Mouse (Mus musculus) bone marrow macrophage, adult 2 months (primary cell): Measurements from ENCODE around the gene Zfp978. TPM values are rescaled to one million over a fixed set of nuclear protein-coding genes. Genes with fewer than 3 reads are reported as not detected.
"Not testable (repeated sequence)": the region's sequence is repeated elsewhere in the genome, so short reads cannot be mapped to it uniquely, and the experiment has no call there.

Source experiments
- H3K27ac ChIP-seq: 2 replicates; pipeline ENCODE4 v1.5.1; 2012; ENCODE audit warnings: low read depth, low read length; ENCODE audit not compliant: insufficient read depth
- H3K4me1 ChIP-seq: 2 replicates; pipeline ENCODE4 v1.6.1; 2012; ENCODE audit warnings: low read length; ENCODE audit not compliant: control insufficient read depth, insufficient read depth
- H3K4me3 ChIP-seq: 2 replicates; pipeline ENCODE4 v1.5.1; 2012; ENCODE audit warnings: mild to moderate bottlenecking, low read length, moderate library complexity; ENCODE audit not compliant: insufficient read depth
- CTCF ChIP-seq: IDR thresholded peaks from 2 replicates; pipeline ENCODE4 v1.5.1; 2012; ENCODE audit warnings: low read depth, mild to moderate bottlenecking, low read length, moderate library complexity
- POLR2A ChIP-seq: IDR thresholded peaks from 2 replicates; pipeline ENCODE4 v1.6.1; 2012; ENCODE audit warnings: mild to moderate bottlenecking, low read depth, low read length, borderline replicate concordance
- polyA plus RNA-seq: library from polyadenylated mRNA; stranded (reverse); fragments of >200 nt; gene quantifications from 2 replicates; pipeline ENCODE4 v1.2.4, GENCODE M21; 2012; ENCODE audit not compliant: missing spikeins, insufficient read depth, insufficient read length

Zfp978 gene
- polyA plus RNA-seq, 1 experiment = not detected

DNA sequence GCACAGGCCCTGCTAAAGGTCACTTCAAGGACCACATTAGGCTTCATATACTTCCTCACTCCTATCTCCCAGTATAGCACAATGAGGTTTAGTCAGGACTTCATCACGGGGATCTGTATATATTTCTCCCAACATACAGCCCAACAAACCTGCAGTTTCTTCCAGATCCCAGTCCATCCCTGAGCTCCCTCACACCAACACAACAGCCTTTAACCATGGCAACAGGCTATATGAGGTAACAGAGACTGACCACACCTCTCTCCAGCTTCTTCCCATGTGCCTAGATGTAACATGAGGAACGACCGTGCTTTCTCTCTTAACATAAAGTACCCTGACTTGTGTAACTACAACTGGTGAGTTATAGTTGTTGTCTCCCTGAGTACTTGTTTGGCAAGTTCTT, 38.4 kb downstream of the Zfp978 start:
- H3K4me3 ChIP-seq, H3K4me1 ChIP-seq, H3K27ac ChIP-seq: not testable (repeated sequence)

DNA sequence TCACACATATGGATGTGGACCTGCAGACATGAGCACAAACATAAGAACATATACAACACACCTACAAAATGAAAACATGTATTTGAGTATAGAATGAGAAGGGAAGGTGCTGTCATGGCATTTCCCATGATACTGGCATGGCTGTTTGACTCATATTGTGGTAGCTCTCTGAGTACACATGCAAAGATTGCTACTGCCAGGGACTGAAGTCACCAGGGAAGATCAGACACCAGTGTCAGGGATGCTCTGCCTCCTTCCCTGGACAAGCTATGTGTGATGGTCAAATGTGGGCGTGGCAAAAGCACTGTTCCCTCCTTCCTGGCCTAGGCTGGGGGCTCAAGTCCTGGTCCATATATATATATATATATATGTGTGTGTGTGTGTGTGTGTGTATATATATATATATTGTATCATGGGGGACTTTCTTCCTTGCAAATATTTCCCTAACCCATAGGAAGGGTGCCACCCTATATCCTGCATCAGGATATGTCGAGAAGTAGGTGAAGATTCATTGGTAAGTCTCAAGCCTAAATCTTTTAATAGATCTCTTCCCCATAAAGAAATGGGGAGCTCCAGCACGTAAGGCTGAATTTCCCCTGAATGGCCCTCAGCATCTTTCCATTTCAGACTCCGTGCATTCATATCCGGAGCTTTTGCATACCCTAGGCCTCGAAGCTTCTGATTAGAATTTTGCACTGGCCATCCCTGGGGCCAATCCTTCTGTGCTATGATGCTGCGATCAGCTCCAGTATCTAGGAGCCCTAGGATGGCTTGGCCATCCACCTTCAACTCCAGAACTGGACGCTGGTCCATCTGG, 39.1 kb downstream of the Zfp978 start:
- H3K4me1 ChIP-seq, H3K4me3 ChIP-seq, H3K27ac ChIP-seq: not testable (repeated sequence)

DNA sequence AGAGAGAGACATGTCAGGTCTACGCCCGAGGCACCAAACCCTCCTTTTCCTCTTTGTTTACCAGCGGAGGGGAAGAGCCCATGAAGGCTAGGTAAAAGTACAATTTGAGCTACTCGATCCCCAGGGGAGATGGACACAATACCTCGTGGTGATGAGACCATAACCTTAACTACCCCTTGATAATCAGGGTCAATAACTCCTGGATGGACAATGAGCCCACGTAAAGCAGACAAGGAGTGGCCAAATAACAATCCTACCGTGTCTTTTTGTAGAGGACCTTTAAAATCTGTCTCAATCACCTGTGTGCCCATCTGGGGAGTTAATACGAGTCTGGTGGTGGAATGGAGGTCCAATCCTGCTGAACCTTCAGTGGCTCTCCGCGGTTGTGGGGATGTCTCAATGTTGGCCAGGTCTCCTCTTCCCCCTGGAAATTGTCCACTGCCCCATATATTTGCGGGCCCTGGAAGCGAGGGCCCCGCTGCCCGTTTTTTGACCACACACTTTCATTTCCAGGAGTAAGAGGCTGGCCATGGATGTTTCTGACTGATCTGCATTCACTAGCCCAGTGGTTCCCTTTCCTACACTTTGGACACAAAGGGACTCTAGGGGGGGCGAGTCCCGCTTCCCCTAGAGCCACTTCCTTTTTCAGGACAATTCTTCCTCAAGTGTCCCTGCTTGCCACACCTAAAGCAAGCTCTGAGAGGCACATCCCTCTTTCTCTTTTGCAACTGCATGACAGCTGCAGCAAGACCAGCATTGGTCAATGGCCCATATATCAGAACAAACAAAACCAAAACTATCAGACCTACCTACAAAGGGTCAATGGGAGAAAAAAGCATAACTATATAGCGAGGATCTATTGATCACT, 40.0 kb downstream of the Zfp978 start:
- H3K4me1 ChIP-seq, H3K27ac ChIP-seq, H3K4me3 ChIP-seq: not testable (repeated sequence)

- not testable (repeated sequence) for H3K27ac ChIP-seq, H3K4me3 ChIP-seq, H3K4me1 ChIP-seq
Measured at GRCm38 (mm10) chr4:147401736-147402506, 40.8 kb downstream of the Zfp978 start.

GRCm38 (mm10) chr4:147402507-147402890, 41.4 kb downstream of the Zfp978 start:
- not testable (repeated sequence) for H3K4me1 ChIP-seq, H3K27ac ChIP-seq, H3K4me3 ChIP-seq

DNA sequence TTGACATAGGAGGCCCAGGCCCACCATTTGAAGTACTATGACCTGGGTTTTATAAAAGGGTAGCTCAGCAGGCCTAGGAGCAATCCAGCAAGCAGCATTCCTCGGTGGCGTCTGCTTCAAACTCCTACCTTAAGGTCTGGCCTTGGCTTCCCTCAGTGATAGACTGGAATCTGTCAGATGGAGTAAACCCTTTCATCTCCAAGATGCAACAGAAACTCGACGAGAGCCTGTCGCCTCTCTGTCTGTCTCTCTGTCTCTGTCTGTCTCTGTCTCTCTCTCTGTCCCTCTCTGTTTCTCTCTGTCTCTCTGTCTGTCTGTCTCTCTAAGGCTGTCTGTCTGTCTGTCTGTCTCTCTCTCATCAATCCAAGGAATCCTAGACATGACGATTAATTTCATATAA, 42.4 kb downstream of the Zfp978 start:
- not testable (repeated sequence) for H3K4me3 ChIP-seq, H3K4me1 ChIP-seq, H3K27ac ChIP-seq

DNA sequence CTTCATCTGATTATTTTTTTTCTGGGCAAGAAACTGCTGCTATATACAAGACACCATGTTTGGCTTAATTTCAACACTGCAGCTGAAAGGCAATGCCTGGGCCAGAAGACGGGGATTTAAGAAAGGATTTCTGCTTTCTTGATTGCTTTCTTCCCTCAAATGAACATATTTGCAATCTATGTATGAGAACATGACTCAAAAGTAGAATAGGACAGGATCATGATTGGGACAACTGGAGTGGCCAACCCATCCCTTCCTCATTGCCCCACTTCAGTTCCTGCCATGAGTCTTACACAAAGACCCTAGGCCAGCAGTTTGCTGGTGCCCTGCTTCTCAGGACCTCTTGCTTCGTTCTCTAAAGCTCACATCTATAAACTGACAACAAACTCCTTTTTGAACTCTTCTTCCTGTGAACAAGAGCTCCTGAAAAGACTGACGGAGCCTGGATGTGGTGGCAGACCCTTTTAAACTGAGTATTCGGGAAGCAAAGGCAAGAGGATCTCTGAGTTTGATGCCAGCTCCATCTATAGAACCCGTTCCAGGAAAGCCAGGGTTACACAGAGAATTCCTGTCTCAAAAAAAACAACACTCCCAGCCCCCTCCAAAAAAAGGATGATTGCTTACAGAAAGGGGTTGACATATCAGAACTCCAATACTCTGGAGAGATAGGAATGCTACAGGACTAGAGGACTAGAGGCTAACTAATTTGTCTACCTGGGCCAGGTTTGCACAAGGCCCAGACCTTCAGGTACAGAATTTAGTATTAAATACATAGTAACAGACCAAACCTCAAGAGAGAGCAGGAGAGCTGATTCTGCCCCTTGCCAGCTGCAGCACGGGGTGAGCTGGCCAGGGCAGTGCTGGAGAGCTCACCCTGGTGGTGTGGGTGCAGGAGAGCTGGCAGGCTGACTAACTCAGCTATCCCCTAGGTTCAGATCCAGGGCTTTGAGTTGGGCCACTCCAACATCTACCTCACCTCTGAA, 43.1 kb downstream of the Zfp978 start:
- H3K27ac ChIP-seq, H3K4me3 ChIP-seq, H3K4me1 ChIP-seq: not testable (repeated sequence)

DNA sequence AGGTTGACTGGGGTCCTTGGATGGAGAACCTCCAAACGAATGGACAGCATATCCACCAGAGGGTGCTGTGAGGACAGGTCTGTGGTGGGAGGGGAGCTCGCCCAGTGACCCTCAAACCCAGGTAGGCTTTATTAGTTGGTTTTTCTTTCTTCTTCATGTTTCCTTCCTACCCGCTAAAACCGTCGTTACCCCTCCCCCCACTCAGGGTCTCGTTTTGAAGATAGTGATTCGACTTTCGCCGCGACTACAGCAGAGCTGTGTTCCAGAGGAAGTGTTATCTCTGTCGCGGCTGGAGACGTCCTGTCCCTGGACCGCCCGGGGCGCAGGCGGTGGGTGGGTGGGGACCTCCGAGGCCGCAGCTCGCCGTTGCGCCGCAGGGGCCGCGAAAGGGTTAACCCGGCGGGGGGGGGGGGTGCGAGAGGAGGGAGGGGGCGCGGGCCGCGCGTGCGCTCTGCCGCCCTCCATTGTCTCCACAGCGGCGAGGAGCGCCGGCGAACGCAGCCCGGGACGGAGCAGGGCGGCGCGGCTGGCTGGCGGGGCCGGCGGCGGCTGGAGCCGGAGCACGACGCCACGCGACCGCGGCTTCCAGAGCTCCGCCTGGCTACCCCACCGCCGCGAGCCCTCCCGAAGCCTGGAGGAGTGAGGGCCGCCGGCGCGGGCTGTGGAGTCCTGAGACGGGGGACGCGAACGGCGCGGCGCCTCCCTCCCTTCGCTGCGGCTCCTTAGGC, 45.8 kb downstream of the Zfp978 start:
- Histone ChIP-seq H3K4me1 (no peaks in the 10 kb centered on the region), H3K4me3 (no peak overlapping the region), H3K27ac (no peak overlapping the region)
- TF ChIP-seq POLR2A = no peak
- no peak for TF ChIP-seq CTCF

DNA sequence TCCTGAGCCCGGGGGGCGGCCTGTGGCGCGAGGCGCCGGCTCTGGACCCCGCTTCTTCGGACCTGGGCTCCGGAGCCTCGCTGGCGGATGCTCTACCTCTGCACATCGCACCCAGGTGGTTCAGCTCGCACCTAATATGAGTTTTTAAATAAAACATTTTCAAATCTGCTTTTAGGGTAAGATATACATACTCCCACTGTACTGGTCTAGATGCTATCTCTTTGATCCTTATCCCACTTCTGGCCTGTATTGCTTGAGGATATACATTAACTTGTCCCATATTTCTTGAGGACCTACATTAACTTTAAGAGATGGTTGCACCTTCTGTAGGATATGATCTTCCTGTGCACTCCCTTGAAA, 46.3 kb downstream of the Zfp978 start:
- Histone ChIP-seq H3K4me1 (no peaks in the 10 kb centered on the region), H3K27ac (no peak overlapping the region), H3K4me3 (no peak overlapping the region)
- TF ChIP-seq POLR2A (no peak), CTCF (no peak)

- H3K4me1 ChIP-seq, H3K4me3 ChIP-seq, H3K27ac ChIP-seq: not testable (repeated sequence)
Measured at GRCm38 (mm10) chr4:147416365-147416764, 55.3 kb downstream of the Zfp978 start.
